Mouse (Mus musculus) lung, adult 2 months (tissue): Measurements from ENCODE around the gene C1qtnf7. TPM values are rescaled to one million over a fixed set of nuclear protein-coding genes. Genes with fewer than 3 reads are reported as not detected.
A peak's percentile ranks its signal among the peaks of the same experiment; 100 is the strongest.

Experiments used
- DNase-seq: peaks from one replicate; pipeline ENCODE4 v3.0.0; 2022
- H3K4me1 ChIP-seq: fragments of 200-500 bp; 2 replicates; pipeline ENCODE4 v1.6.1; 2011; ENCODE audit warnings: low read length; ENCODE audit not compliant: control insufficient read depth, insufficient read depth
- H3K4me3 ChIP-seq: fragments of 200-500 bp; replicated peaks from 2 replicates; pipeline ENCODE3; 2011; ENCODE audit warnings: low read depth, mild to moderate bottlenecking, control low read depth, low read length; ENCODE audit errors: extremely low read depth
- CTCF ChIP-seq: fragments of 200-500 bp; IDR thresholded peaks from 2 replicates; pipeline ENCODE4 v1.5.1; 2011; ENCODE audit warnings: mild to moderate bottlenecking, low read length, control low read depth; ENCODE audit not compliant: insufficient read depth
- POLR2A ChIP-seq: fragments of 200-500 bp; IDR thresholded peaks from 2 replicates; pipeline ENCODE4 v1.6.1; 2011; ENCODE audit warnings: low read depth, mild to moderate bottlenecking, control low read depth, low read length, borderline replicate concordance; ENCODE audit errors: extremely low read depth
- WGBS: fragments of 180-500 bp; shearing (Covaris S2); methylation state at CpG from one replicate; pipeline ENCODE4 v1.1.7; 2018; 5-methylcytosine and 5-hydroxymethylcytosine counted together
- polyA plus RNA-seq: library from polyadenylated mRNA; depleted of rRNA; stranded (reverse); fragments of >200 nt; gene quantifications from 2 replicates; pipeline ENCODE4 v1.2.3, GENCODE M21; 2012

C1qtnf7 gene
- polyA plus RNA-seq, 1 experiment: 25.3 TPM

GRCm38 (mm10) chr5:43561639-43562252, 46.4 kb downstream of the C1qtnf7 start:
- Histone ChIP-seq H3K4me1 (peaks cover 4% of the 10 kb centered on the region; the same call in 1 of the 2 replicates), H3K4me3 (no peak overlapping the region)
- no peak for DNase-seq
- TF ChIP-seq POLR2A (no peak), CTCF (no peak)
- WGBS: 2% methylated on average over 2 of the region's 2 CpGs

GRCm38 (mm10) chr5:43569720-43570359, 54.5 kb downstream of the C1qtnf7 start:
- Histone ChIP-seq H3K4me1 (peaks cover 2% of the 10 kb centered on the region; the same call in 1 of the 2 replicates), H3K4me3 (no peak overlapping the region)
- TF ChIP-seq CTCF (no peak), POLR2A (no peak)
- DNase-seq: no peak
- 39% methylated on average over 3 of the region's 3 CpGs for WGBS

- WGBS: 33% methylated on average over 2 of the region's 2 CpGs
- TF ChIP-seq CTCF (peak; percentile 64), POLR2A (no peak)
- Histone ChIP-seq H3K4me1 (0 out of 2 replicates have a peak, but pooled peaks cover 3% of the 10 kb centered on the region), H3K4me3 (no peak overlapping the region)
- DNase-seq: no peak
Measured at GRCm38 (mm10) chr5:43582876-43583275, 67.5 kb downstream of the C1qtnf7 start.

- no peak overlapping the region for H3K4me3 ChIP-seq
- TF ChIP-seq POLR2A (no peak), CTCF (no peak)
- no peak for DNase-seq
- WGBS: 82% methylated on average over 6 of the region's 6 CpGs
- 0 out of 2 replicates have a peak, but pooled peaks cover 3% of the 10 kb centered on the region for H3K4me1 ChIP-seq
Measured at GRCm38 (mm10) chr5:43583326-43584120, 68.2 kb downstream of the C1qtnf7 start.

- 0% methylated on average over 1 of the region's 1 CpGs for WGBS
- no peak for DNase-seq
- Histone ChIP-seq H3K4me3 (no peak overlapping the region), H3K4me1 (0 out of 2 replicates have a peak, but pooled peaks cover 3% of the 10 kb centered on the region)
- TF ChIP-seq POLR2A: no peak
- TF ChIP-seq CTCF: no peak
Measured at GRCm38 (mm10) chr5:43584464-43584863, 69.1 kb downstream of the C1qtnf7 start.

GRCm38 (mm10) chr5:43585406-43586245, 70.3 kb downstream of the C1qtnf7 start:
- TF ChIP-seq POLR2A: no peak
- TF ChIP-seq CTCF: no peak
- DNase-seq: no peak
- Histone ChIP-seq H3K4me1 (0 out of 2 replicates have a peak, but pooled peaks cover 3% of the 10 kb centered on the region), H3K4me3 (no peak overlapping the region)
- 38% methylated on average over 11 of the region's 11 CpGs for WGBS

GRCm38 (mm10) chr5:43588791-43589439, 73.6 kb downstream of the C1qtnf7 start:
- DNase-seq: no peak
- no peak overlapping the region for H3K4me3 ChIP-seq
- H3K4me1 ChIP-seq: peaks cover 3% of the 10 kb centered on the region; the same call in 1 of the 2 replicates
- TF ChIP-seq CTCF: no peak
- no peak for TF ChIP-seq POLR2A
- 78% methylated on average over 5 of the region's 5 CpGs for WGBS

- WGBS: 55% methylated on average over 2 of the region's 2 CpGs
- Histone ChIP-seq H3K4me3 (no peak overlapping the region), H3K4me1 (peaks cover 3% of the 10 kb centered on the region; the same call in 1 of the 2 replicates)
- no peak for TF ChIP-seq CTCF
- TF ChIP-seq POLR2A: no peak
- DNase-seq: no peak
Measured at GRCm38 (mm10) chr5:43589440-43589830, 74.1 kb downstream of the C1qtnf7 start.

GRCm38 (mm10) chr5:43590311-43590731, 75.0 kb downstream of the C1qtnf7 start:
- H3K4me3 ChIP-seq: no peak overlapping the region
- TF ChIP-seq POLR2A: no peak
- no peak for TF ChIP-seq CTCF
- WGBS: 63% methylated on average over 2 of the region's 2 CpGs
- DNase-seq: no peak
- no peaks in the 10 kb centered on the region; the same call in 1 of the 2 replicates for H3K4me1 ChIP-seq
